Mouse (Mus musculus) lung, postnatal 36 days (tissue): Measurements from ENCODE around the gene Ptk6.
"Not testable (repeated sequence)": the region's sequence is repeated elsewhere in the genome, so short reads cannot be mapped to it uniquely, and the experiment has no call there.

Experiments used
- DNase-seq: peaks from one replicate; pipeline ENCODE4 v3.0.0; 2022; ENCODE audit warnings: mixed read lengths

Ptk6 gene

DNA sequence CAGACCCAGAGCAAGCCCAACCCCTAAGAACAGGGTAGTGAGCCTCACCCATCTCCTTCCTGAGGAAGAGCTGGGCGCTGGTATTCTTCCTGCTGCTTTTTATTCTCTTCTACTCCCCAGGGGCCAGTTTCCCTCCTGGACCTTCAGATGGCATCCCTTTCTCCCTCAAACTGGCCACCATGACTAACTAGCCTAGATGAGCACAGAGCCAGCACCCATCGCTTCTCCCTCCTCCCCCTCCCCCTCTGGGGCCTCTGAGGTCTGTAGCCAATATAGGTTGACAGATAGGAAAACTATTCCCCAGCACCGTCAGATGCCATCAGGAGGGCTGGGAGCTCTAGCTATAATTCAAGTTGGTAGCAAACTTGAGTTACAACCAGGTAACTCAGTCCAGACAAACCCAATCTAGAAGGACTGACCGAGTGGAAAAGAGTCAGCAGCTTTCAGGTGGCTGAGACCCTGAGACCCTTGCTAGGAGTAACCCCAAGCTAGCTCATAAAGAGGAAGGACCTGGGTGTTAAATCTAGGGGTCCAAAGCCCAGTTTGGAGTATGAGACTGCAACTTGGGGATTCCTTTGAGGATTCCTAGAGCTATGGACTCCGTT, 16.4 kb upstream of the Ptk6 start:
- DNase-seq: peak; percentile 51

GRCm38 (mm10) chr2:181216037-181216436, 13.4 kb upstream of the Ptk6 start:
- no peak for DNase-seq

GRCm38 (mm10) chr2:181213021-181213445, 10.4 kb upstream of the Ptk6 start, which contains the start of gene Srms:
Srms (minus strand) TSS chr2:181213185.
- DNase-seq: peak; percentile 86

- peak; percentile 20 for DNase-seq
Measured at GRCm38 (mm10) chr2:181212389-181213020, 9.9 kb upstream of the Ptk6 start.

GRCm38 (mm10) chr2:181206118-181206517, 3.5 kb upstream of the Ptk6 start:
- DNase-seq: no peak

DNA sequence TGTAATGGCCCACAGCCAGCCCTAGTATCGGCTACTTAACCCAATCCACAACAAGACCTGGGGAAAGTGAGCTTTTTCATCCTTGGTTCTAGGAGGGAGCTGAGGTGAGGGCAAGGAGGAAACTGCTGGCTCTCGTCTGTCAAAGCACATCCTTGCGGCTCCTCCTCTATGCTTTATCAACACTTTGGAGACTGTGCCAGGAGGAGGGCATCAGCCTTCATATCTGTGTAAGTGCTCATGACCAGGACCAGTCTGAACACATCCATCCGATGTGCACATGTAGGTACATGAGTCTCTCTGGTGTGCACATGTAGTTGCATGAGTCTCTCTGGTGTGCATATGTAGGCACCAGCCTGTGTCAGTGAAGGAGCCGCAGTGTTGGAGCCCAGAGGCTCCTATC, 3.1 kb upstream of the Ptk6 start:
- DNase-seq: no peak

- no peak for DNase-seq
Measured at GRCm38 (mm10) chr2:181202886-181203285, 297 bp upstream of the Ptk6 start.

DNA sequence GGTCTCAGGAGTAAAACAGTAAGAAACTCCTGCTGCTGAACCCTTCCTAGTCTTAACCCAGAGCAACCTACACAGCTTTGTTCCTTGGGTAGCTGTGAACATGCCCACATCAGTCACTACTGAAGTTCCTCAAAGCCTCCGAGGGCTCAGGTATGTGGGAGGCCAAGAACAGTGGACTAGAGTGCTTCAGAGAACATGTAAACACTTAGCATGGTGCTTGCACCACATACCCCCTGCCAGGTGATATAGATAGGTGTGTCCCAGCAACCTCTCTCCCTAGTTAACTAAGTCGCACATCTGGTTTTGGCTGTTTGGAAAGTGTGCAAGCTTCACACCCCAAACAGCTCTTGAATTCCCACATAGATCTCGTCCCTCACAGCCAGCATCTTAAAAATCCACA, 983 bp downstream of the Ptk6 start:
- DNase-seq: peak; percentile 71

DNA sequence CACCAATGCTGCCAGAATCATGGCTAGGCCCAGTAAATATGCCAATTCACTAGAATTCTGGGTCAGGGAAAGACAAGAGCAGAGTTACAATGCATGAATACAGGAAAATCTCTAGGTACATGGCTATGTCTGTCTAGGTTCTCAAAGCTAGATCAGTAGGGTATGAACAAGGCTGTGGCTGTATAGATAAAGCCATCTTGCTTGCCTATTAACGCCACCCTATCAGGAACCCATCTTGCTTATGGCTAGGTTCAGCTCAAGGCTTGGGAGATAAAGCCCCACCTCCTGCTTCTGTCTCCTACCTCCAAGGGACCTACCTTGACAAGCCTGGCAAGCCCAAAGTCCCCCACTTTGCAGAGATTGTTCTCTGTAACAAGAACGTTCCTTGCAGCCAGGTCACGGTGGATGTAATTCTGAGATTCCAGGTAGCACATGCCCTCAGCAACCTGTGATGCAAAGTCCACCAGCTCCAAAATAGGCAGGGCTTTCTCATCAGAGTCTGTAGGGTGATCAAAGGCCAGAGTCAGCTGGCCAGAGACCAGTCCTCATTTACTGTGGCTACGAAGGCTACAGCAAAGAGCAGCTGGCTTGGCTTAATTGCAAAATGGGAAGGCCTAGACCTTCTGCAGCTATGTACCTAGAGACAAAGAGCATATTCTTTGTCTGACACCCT, 5.8 kb downstream of the Ptk6 start:
- no peak for DNase-seq

- peak; percentile 16 for DNase-seq
Measured at GRCm38 (mm10) chr2:181193044-181193443, 9.5 kb downstream of the Ptk6 start.

DNA sequence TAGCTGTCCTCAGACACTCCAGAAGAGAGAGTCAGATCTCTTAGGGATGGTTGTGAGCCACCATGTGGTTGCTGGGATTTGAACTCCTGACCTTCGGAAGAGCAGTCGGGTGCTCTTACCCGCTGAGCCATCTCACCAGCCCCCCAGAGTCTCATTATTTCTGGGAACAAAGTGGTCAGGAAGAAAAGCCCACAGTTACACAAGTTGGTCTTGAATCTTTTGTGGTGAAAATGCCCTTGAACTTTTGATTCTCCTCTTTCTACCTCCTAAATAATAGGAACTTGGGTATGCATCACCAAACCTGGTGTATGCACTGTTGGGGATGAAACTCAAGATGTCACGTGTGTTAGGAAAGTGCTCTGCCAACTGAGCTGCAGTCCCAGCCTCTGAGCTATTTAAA, 10.7 kb downstream of the Ptk6 start:
- no peak for DNase-seq

DNA sequence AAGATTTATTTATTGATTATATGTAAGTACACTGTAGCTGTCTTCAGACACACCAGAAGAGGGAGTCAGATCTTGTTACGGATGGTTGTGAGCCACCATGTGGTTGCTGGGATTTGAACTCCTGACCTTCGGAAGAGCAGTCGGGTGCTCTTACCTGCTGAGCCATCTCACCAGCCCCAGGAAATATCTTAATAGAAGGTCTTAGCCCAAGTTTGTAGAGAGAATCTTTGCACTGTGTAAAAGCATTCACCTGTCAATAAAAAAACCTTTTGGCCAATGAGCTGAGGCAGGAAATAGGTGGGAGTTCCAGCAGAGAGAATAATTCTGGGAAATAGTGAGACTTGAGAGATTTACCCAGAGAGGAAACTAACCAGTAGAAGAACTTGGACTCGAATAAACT, 11.2 kb downstream of the Ptk6 start:
- not testable (repeated sequence) for DNase-seq

DNA sequence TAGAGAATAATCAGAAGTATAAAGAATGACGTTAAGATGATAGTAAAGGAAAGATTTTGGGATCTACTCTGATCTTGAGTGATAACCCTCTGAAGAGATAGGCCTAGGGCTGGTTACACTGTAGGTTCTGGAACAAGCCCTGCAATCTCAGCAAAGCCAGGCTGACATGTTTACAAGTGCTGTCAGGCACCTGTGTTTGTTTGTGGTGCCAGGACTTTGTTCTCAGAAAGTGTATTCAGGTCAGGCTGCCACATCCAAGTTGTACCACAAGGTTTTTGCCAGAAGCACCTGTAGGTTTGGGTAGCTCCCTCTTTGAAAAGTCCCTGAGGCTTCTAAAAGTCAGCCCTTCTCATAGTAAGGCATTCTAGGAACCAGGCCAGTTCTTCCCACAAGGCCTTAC, 13.3 kb downstream of the Ptk6 start:
- DNase-seq: no peak

DNA sequence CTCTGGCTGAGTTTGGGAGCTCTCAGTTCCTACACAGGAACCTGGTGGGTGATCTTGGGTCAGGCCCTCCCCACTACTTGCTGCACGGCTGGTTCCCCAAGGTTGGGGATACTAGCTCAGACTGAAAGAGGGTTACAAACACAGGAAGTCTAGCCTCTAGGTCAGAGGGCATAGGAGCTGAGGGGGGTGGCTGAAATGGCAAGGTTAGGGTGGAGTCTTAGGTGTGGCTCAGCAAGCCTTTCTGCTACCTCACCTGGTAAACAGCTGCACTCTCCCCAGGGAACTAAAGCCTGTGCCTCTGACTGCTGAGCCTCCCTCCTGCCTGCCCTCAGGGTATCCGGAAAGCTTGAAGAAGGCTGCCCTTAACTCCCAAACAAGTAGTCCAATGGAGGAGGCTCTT, 13.9 kb downstream of the Ptk6 start:
- peak; percentile 53 for DNase-seq

DNA sequence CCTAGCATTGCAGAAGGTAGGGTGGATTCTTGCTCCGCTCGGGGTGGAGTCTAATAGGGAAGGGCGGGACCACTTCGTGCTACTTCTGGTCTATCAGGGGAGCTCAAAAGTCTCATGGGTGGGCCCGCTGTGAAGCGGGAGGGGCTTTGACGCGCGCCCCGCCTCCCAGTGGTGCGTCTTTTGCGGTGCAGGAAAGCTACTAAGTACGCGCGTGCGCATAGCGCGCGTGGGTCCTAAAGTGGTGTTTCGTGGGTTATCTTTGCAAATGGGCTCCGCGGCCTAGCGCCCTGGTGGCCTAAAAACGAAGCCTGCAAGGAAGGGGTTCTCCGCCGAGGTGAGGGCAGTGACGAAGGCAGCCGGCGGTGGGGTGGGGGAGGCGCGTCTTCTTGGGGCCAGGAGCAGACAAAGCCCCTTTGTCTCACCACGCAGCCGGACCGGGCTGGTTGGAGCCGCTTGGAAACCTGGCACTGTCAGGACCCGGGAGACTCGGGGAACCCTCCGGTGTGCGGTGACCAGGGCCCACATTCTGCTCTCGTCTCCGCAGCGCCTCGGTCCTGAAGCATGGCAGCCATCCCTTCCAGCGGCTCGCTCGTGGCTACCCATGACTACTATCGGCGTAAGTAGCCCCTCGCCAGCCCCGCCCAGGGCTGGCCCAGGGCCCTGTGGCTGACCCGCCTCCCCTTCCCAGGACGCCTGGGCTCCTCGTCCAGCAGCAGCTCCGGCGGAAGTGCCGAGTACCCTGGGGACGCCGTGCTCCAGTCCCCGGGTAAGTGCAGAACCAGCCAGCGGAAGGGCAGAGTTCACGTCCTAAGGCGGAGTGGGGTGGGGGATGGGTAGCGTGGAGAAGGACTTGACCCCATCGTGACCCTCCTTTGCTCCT, 15.2 kb downstream of the Ptk6 start, which contains the start of gene Ppdpf:
Gene Ppdpf (plus strand): TSS at position 127 of the 880 bp plus-strand sequence.
- peak; percentile 99 for DNase-seq

DNA sequence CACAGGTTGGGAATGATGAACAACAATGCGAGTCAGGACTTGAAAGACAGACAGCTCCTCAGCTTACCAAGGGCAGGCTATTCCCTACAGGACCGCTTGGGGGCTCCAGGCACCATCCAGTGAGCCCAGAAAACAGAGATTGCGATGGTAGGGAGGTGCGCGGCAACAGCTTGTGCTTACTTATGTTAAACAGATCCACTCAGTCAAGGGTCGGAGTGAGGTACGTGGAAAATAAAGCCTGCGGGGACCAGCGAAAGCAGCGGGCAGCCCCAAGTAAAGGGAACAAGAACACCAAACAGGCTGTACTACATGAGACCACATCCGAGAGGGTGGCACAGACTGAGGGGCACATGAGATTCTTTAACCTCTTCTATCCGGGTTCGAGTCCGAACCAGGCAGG, 16.0 kb downstream of the Ptk6 start:
- peak; percentile 95 for DNase-seq

GRCm38 (mm10) chr2:181180898-181181297, 21.7 kb downstream of the Ptk6 start:
- no peak for DNase-seq

DNA sequence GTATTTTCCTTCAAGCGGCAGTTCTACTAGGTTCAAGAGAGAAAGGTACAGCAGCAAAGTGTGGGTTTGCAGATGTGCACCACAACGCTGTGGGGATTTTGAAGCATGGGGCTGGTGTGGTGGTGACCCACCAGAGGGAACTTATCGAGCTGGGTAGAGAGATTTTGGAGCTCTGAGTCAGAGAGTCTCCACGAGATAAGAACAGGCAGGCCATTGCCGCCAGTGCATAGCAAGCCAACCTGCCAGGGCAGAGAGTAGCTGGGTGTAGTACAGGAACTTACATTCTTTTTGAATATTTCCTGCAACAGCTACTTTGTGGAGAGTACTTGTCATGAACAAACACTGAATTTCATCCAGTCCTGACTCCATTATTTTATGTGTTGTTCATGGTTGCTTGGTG, 24.1 kb downstream of the Ptk6 start:
- DNase-seq: peak; percentile 17

GRCm38 (mm10) chr2:181178015-181178414, 24.6 kb downstream of the Ptk6 start:
- DNase-seq: no peak

DNA sequence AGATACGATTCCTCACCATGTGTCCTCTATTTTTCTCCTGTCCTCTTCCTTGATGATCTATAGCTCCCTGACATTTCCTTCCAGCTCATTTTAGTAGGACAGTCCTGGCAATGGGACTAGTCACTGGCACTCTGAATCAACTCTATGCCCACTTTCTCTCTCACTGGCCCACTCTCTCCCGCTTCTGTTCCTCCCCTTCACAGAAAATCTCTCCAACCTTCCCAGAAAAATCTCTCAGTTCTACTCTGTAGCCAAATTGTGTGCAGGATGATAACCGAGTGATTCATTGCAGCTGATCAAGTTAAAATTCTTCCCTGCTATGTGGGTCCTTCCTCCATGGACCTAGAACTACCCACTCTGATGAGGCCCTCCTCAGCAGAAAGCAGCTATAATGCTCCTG, 27.9 kb downstream of the Ptk6 start:
- DNase-seq: no peak

- DNase-seq: no peak
Measured at GRCm38 (mm10) chr2:181166469-181166868, 36.1 kb downstream of the Ptk6 start.

DNA sequence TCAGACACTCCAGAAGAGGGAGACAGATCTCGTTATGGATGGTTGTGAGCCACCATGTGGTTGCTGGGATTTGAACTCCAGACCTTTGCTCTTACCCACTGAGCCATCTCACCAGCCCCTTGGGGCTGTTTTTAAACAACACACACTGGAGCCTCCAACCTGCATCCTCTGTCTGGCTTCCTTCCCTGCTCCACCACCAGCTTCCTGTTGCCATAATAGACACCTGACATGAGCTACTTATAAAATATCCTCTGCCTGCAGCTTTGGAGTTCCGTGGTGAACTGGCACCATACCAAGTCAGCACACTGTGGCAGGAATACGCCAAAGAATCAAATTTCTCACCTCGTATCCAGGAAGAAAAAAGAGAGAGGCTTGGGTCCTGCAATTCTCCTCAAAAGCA, 41.8 kb downstream of the Ptk6 start:
- no peak for DNase-seq

DNA sequence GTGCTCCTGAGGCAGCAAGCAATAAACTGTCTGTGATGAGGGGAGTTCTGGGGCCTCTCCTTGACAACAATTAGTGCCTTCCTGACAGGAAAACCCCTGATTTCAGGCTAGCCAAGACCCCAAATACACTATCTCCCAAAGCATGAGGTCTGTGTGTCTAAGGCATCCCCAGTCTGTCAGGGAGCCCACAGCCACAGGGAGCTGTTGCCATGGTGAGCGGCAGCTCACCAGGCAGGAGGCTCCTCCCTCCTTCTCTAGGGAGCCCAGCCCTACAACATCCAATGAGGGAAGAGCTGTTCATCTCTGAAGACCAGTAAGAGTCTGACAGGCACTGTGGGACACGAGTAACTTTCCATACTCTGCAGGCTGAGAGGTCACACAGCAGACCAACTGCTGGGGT, 42.8 kb downstream of the Ptk6 start:
- DNase-seq: no peak
